Mouse (Mus musculus): ENCODE data around the gene Gm10471. TPM values are rescaled to one million over a fixed set of nuclear protein-coding genes. Genes with fewer than 3 reads are reported as not detected.
"Not testable (repeated sequence)": the region's sequence is repeated elsewhere in the genome, so short reads cannot be mapped to it uniquely, and the experiment has no call there.

The Gm10471 gene
- total RNA-seq (2021): not detected
- long read RNA-seq, experiment 1: 0 reads
- long read RNA-seq, experiment 2: 0 reads

DNA sequence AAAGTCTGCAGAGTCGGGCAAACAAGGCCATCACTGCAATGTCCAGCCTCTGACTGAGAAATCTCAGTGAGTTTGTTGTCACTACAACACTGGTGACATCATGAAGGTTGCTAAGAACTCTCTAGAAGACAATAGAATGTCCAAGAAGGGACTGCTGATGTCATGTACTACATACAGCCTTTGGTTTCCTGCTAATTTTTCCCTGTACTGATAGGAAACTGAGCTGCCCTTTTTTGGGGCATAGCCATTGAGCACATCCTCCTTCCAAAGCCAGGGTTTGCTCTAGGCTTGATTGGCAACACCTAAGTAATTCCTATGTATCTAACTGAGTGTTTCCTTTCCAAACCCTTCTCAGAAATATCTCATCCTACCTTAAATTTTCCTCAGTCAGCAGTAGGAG, at the start of gene Gm10471:
Gene Gm10471 (minus strand): TSS at position 101 of the 400 bp plus-strand sequence.
- not testable (repeated sequence) for DNase-seq (ENCODE audit: low spot score in 2 of 2)

- not testable (repeated sequence) for DNase-seq (ENCODE audit: low spot score in 2 of 2)
Measured at GRCm38 (mm10) chr5:26121321-26121720, 32.2 kb upstream of the Gm10471 start, which contains the start of gene Gm10220. Gm10220 (minus strand) TSS chr5:26121421.

- DNase-seq (ENCODE audit: low spot score in 2 of 2): not testable (repeated sequence)
Measured at GRCm38 (mm10) chr5:26105262-26105661, 16.2 kb upstream of the Gm10471 start, which contains the start of gene 5031410I06Rik. 5031410I06Rik (minus strand) TSS chr5:26105362.

GRCm38 (mm10) chr5:26079023-26079422, 10.1 kb downstream of the Gm10471 start:
- DNase-seq (ENCODE audit: low spot score in 2 of 2): not testable (repeated sequence)

DNA sequence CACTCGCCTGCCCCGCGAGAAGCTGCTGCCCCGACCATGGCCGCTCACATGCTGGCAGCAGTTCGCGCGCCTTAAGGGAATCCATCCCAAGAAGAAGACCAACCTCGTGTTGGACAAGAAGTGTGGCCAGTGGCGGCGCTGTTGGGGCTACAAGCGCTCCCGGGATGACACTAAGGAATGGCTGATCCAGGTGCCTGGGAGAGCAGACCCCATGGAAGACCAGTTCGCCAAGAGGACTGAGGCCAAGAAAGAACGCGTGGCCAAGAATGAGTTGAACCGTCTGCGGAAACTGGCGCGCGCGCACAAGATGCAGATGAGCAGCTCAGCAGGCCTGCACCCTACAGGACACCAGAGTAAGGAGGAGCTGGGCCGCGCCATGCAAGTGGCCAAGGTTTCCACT, 18.4 kb downstream of the Gm10471 start:
- no peak for DNase-seq (ENCODE audit: low spot score in 2 of 2)

DNA sequence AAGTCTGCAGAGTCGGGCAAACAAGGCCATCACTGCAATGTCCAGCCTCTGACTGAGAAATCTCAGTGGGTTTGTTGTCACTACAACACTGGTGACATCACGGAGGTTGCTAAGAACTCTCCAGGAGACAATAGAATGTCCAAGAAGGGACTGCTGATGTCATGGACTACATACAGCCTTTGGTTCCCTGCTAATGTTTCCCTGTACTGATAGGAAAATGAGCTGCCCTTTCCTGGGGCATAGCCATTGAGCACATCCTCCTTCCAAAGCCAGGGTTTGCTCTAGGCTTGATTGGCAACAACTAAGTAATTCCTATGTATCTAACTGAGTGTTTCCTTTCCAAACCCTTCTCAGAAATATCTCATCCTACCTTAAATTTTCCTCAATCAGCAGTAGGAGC, 30.6 kb downstream of the Gm10471 start, which contains the start of gene Gm7347:
Gene Gm7347 (minus strand): TSS at position 101 of the 400 bp plus-strand sequence.
- not testable (repeated sequence) for DNase-seq (ENCODE audit: low spot score in 2 of 2)

- not testable (repeated sequence) for DNase-seq (ENCODE audit: low spot score in 2 of 2)
Measured at GRCm38 (mm10) chr5:26039458-26039857, 49.6 kb downstream of the Gm10471 start, which contains the start of gene Speer4a. Speer4a (minus strand) TSS chr5:26039558.

Other genes starting within 250 kb of the Gm10471 start
- not detected for gene Gm21663, start 146.9 kb downstream of the Gm10471 start, total RNA-seq (2021)
- gene Gm21671, start 134.9 kb downstream of the Gm10471 start, total RNA-seq (2021): not detected
- not detected for gene Gm21680, start 116.6 kb downstream of the Gm10471 start, total RNA-seq (2021)
- not detected for gene Gm21698, start 100.6 kb downstream of the Gm10471 start, total RNA-seq (2021)
- not detected for gene Gm1979, start 84.5 kb downstream of the Gm10471 start, total RNA-seq (2021)
- gene Gm5862, start 66.4 kb downstream of the Gm10471 start, total RNA-seq (2021): not detected
- gene Speer4a, start 49.7 kb downstream of the Gm10471 start, total RNA-seq (2021): not detected
- gene Gm7347, start 30.7 kb downstream of the Gm10471 start, total RNA-seq (2021): not detected
- gene 5031410I06Rik, start 16.1 kb upstream of the Gm10471 start, total RNA-seq (2021): not detected
- not detected for gene Gm10220, start 32.1 kb upstream of the Gm10471 start, total RNA-seq (2021)
- gene Gm7361, start 168.4 kb upstream of the Gm10471 start, total RNA-seq (2021): not detected

Measured in gastrocnemius, postnatal 4 days (tissue).